ENCODE assay signal across 27 mouse cellular contexts in genomic region chr3:137729421-137729820, GRCm38 (mm10). TPM values are rescaled to one million over a fixed set of nuclear protein-coding genes. Genes with fewer than 3 reads are reported as not detected.
DNase-seq lines count a peak whose midpoint lies in the region; ATAC-seq and TF ChIP-seq lines count a peak whose summit lies in the region.
"Had no signal": no experiment of that assay in that cellular context is flagged by ENCODE, and none has a peak within 500 bp of the region (broad histone marks: within the 10 kb centered on the region; RNA-seq: fewer than 3 reads in every experiment).

No protein-coding gene starts in this region.

- no peak overlapping the region for H3K9ac ChIP-seq in forebrain, embryonic 14.5 days (ENCODE audit: low read length)
- no peak overlapping the region for H3K9ac ChIP-seq in forebrain, embryonic 12.5 days
- no peak overlapping the region for H3K9ac ChIP-seq in forebrain, embryonic 16.5 days (replicated peaks; ENCODE audit: low read depth, low read length)
- H3K9ac ChIP-seq in kidney, embryonic 14.5 days (ENCODE audit: low read depth, low read length) = no peak overlapping the region
- no peak overlapping the region for H3K9ac ChIP-seq in hindbrain, embryonic 13.5 days
- H3K9ac ChIP-seq: embryonic facial prominence, embryonic 12.5 days had no signal

- H3K27ac ChIP-seq in forebrain, embryonic 14.5 days (ENCODE audit: low read depth, low read length) = no peak overlapping the region
- no peak overlapping the region for H3K27ac ChIP-seq in forebrain, embryonic 12.5 days
- no peak overlapping the region for H3K27ac ChIP-seq in forebrain, embryonic 16.5 days (ENCODE audit: low read length)
- H3K27ac ChIP-seq in kidney, embryonic 14.5 days (ENCODE audit: low read depth, low read length) = no peak overlapping the region
- no peak overlapping the region for H3K27ac ChIP-seq in hindbrain, embryonic 13.5 days
- H3K27ac ChIP-seq: embryonic facial prominence, embryonic 10.5 days; embryonic facial prominence, embryonic 12.5 days; gastrocnemius, adult 2 months had no signal

- H3K9me3 ChIP-seq in forebrain, embryonic 14.5 days (replicated peaks; ENCODE audit: control insufficient read depth, low read length) = no peaks in the 10 kb centered on the region
- no peaks in the 10 kb centered on the region for H3K9me3 ChIP-seq in forebrain, embryonic 12.5 days
- H3K9me3 ChIP-seq in forebrain, embryonic 16.5 days (ENCODE audit: control insufficient read depth, low read length) = no peaks in the 10 kb centered on the region
- H3K9me3 ChIP-seq in kidney, embryonic 14.5 days (ENCODE audit: control insufficient read depth, low read length) = no peaks in the 10 kb centered on the region
- H3K9me3 ChIP-seq in hindbrain, embryonic 13.5 days = no peaks in the 10 kb centered on the region
- H3K9me3 ChIP-seq: embryonic facial prominence, embryonic 10.5 days; embryonic facial prominence, embryonic 12.5 days had no signal

- WGBS in forebrain, embryonic 14.5 days = 54% methylated on average over 7 of the region's 7 CpGs
- WGBS in forebrain, embryonic 12.5 days = 64% methylated on average over 7 of the region's 7 CpGs
- WGBS in forebrain, embryonic 16.5 days = 47% methylated on average over 7 of the region's 7 CpGs
- 83% methylated on average over 7 of the region's 7 CpGs for WGBS in kidney, embryonic 14.5 days
- WGBS in hindbrain, embryonic 13.5 days = 67% methylated on average over 7 of the region's 7 CpGs

- TF ChIP-seq POLR2A in brain, embryonic 14.5 days (IDR thresholded peaks at IDR 0.05; ENCODE audit: borderline replicate concordance, extremely low read depth, insufficient read depth, insufficient read length, poor library complexity, severe bottlenecking) = no peak

- no peaks in the 10 kb centered on the region for H3K36me3 ChIP-seq in forebrain, embryonic 14.5 days (ENCODE audit: control insufficient read depth, insufficient read depth, low read length)
- H3K36me3 ChIP-seq in forebrain, embryonic 12.5 days (replicated peaks) = no peaks in the 10 kb centered on the region
- no peaks in the 10 kb centered on the region for H3K36me3 ChIP-seq in forebrain, embryonic 16.5 days (ENCODE audit: control insufficient read depth, insufficient read depth)
- no peaks in the 10 kb centered on the region for H3K36me3 ChIP-seq in kidney, embryonic 14.5 days (ENCODE audit: control insufficient read depth, insufficient read depth, low read length)
- no peaks in the 10 kb centered on the region for H3K36me3 ChIP-seq in hindbrain, embryonic 13.5 days
- H3K36me3 ChIP-seq: embryonic facial prominence, embryonic 10.5 days; embryonic facial prominence, embryonic 12.5 days had no signal

- no peak overlapping the region for H3K4me2 ChIP-seq in forebrain, embryonic 14.5 days (ENCODE audit: low read length)
- H3K4me2 ChIP-seq in forebrain, embryonic 12.5 days = no peak overlapping the region
- no peak overlapping the region for H3K4me2 ChIP-seq in forebrain, embryonic 16.5 days (ENCODE audit: low read length)
- no peak overlapping the region for H3K4me2 ChIP-seq in kidney, embryonic 14.5 days (replicated peaks; ENCODE audit: low read depth, low read length)
- H3K4me2 ChIP-seq in hindbrain, embryonic 13.5 days = no peak overlapping the region
- H3K4me2 ChIP-seq: embryonic facial prominence, embryonic 12.5 days had no signal

- H3K4me3 ChIP-seq in forebrain, embryonic 14.5 days (ENCODE audit: low read depth, low read length) = no peak overlapping the region
- no peak overlapping the region for H3K4me3 ChIP-seq in forebrain, embryonic 12.5 days (replicated peaks)
- H3K4me3 ChIP-seq in forebrain, embryonic 16.5 days (replicated peaks; ENCODE audit: low read length) = no peak overlapping the region
- no peak overlapping the region for H3K4me3 ChIP-seq in kidney, embryonic 14.5 days (ENCODE audit: low read length)
- H3K4me3 ChIP-seq in hindbrain, embryonic 13.5 days = no peak overlapping the region
- H3K4me3 ChIP-seq: embryonic facial prominence, embryonic 10.5 days; embryonic facial prominence, embryonic 12.5 days; gastrocnemius, adult 2 months had no signal

- peak; percentile 55; the same call in 1 of the 2 replicates for ATAC-seq in forebrain, embryonic 14.5 days
- no peak for ATAC-seq in forebrain, embryonic 12.5 days (ENCODE audit: low FRiP score)
- ATAC-seq in forebrain, embryonic 16.5 days = peak; percentile 81
- ATAC-seq in kidney, embryonic 14.5 days (ENCODE audit: low FRiP score, low TSS enrichment) = no peak
- no peak for ATAC-seq in hindbrain, embryonic 13.5 days (ENCODE audit: low FRiP score)
- ATAC-seq: activated CD4-positive, CD25-positive, alpha-beta regulatory T cell, adult 4 months; Patski had no signal

- DNase-seq in forebrain, embryonic 14.5 days (ENCODE audit: low spot score) = no peak
- peak; percentile 43 for DNase-seq in Muller cell, postnatal 12 days (ENCODE audit: inconsistent ontology term)
- peak; percentile 47 for DNase-seq in brain, embryonic 14.5 days (ENCODE audit: low read depth)
- no peak for DNase-seq in left cerebral cortex, postnatal 36 days (ENCODE audit: low spot score in 2 of 2)
- DNase-seq: adrenal gland, postnatal 10 days; adrenal gland, postnatal 25 days; cerebellum, adult 11-12 months; cerebellum, adult 2 months; cerebellum, adult 9-10 months; cerebellum, postnatal 10 days; cerebellum, postnatal 25 days; gastrocnemius, adult 2 months had no signal

- no peaks in the 10 kb centered on the region for H3K27me3 ChIP-seq in forebrain, embryonic 14.5 days (replicated peaks; ENCODE audit: control insufficient read depth, insufficient read depth, low read length)
- no peaks in the 10 kb centered on the region for H3K27me3 ChIP-seq in forebrain, embryonic 12.5 days
- no peaks in the 10 kb centered on the region for H3K27me3 ChIP-seq in forebrain, embryonic 16.5 days (replicated peaks; ENCODE audit: control insufficient read depth, insufficient read depth, low read length)
- no peaks in the 10 kb centered on the region for H3K27me3 ChIP-seq in kidney, embryonic 14.5 days (ENCODE audit: control insufficient read depth, insufficient read depth, low read length)
- no peaks in the 10 kb centered on the region for H3K27me3 ChIP-seq in hindbrain, embryonic 13.5 days
- H3K27me3 ChIP-seq: embryonic facial prominence, embryonic 12.5 days; Patski had no signal

- no peaks in the 10 kb centered on the region for H3K4me1 ChIP-seq in forebrain, embryonic 14.5 days (ENCODE audit: control insufficient read depth, insufficient read depth, low read length)
- no peaks in the 10 kb centered on the region for H3K4me1 ChIP-seq in forebrain, embryonic 12.5 days
- H3K4me1 ChIP-seq in forebrain, embryonic 16.5 days (replicated peaks; ENCODE audit: control insufficient read depth, insufficient read depth, low read length) = 0 out of 2 replicates have a peak, but pooled peaks cover 3% of the 10 kb centered on the region
- no peaks in the 10 kb centered on the region for H3K4me1 ChIP-seq in kidney, embryonic 14.5 days (ENCODE audit: control insufficient read depth, insufficient read depth, low read length)
- no peaks in the 10 kb centered on the region for H3K4me1 ChIP-seq in hindbrain, embryonic 13.5 days (replicated peaks)
- H3K4me1 ChIP-seq: embryonic facial prominence, embryonic 10.5 days; embryonic facial prominence, embryonic 12.5 days had no signal

- TF ChIP-seq CTCF in brain, embryonic 14.5 days (IDR thresholded peaks at IDR 0.05; ENCODE audit: borderline replicate concordance, extremely low read depth, insufficient read depth, insufficient read length) = no peak

- intact Hi-C loops in left cerebral cortex, postnatal 36 days (cut with DNase I) = no loop called here

RNA-seq across cellular contexts. Expression of gene Gm21962, which starts 58.1 kb away (rescaled TPM):
- polyA plus RNA-seq in forebrain, embryonic 14.5 days (2014; fragmentation: Nextera tagmentation; extraction: Ambion mirVana) = not detected in 2 replicates
- not detected in 2 replicates for polyA plus RNA-seq in forebrain, embryonic 12.5 days (2016; fragmentation: Nextera tagmentation; extraction: Ambion mirVana)
- not detected in 2 replicates for polyA plus RNA-seq in brain, embryonic 14.5 days (2012; rRNA removed)
- not detected in 2 replicates for polyA plus RNA-seq in forebrain, embryonic 16.5 days (2015; fragmentation: Nextera tagmentation; extraction: Ambion mirVana)
- polyA plus RNA-seq in kidney, embryonic 14.5 days (2014; fragmentation: Nextera tagmentation; extraction: Ambion mirVana) = not detected in 2 replicates
- polyA plus RNA-seq in hindbrain, embryonic 13.5 days (2015; fragmentation: Nextera tagmentation; extraction: Ambion mirVana) = not detected in 2 replicates
- total RNA-seq in left cerebral cortex, postnatal 36 days (2021) = not detected
- total RNA-seq: adrenal gland, adult 18-20 months; adrenal gland, postnatal 10 days; adrenal gland, postnatal 25 days; adrenal gland, postnatal 4 days; gastrocnemius, adult 2 months; MEL had no signal
- polyA plus RNA-seq: activated CD4-positive, CD25-positive, alpha-beta regulatory T cell, adult 4 months; C2C12; cerebellum, adult 2 months; cortical plate, adult 2 months; embryonic facial prominence, embryonic 10.5 days; embryonic facial prominence, embryonic 12.5 days; embryonic facial prominence, embryonic 14.5 days; frontal cortex, adult 2 months; Patski had no signal

Comparison
In these comparisons a context has a peak if more than half of its experiments do, and no peak if none do; other contexts are left out.
1. ATAC-seq: peak in forebrain, embryonic 14.5 days (single experiment) and forebrain, embryonic 16.5 days (single experiment); none in forebrain, embryonic 12.5 days (single experiment), kidney, embryonic 14.5 days (single experiment) and hindbrain, embryonic 13.5 days (single experiment).
2. DNase-seq: peak in Muller cell, postnatal 12 days (single experiment) and brain, embryonic 14.5 days (single experiment); none in forebrain, embryonic 14.5 days (single experiment) and left cerebral cortex, postnatal 36 days (0 of 2).